Mouse (Mus musculus): ENCODE measurements around the gene Hnrnpu.

DNA sequence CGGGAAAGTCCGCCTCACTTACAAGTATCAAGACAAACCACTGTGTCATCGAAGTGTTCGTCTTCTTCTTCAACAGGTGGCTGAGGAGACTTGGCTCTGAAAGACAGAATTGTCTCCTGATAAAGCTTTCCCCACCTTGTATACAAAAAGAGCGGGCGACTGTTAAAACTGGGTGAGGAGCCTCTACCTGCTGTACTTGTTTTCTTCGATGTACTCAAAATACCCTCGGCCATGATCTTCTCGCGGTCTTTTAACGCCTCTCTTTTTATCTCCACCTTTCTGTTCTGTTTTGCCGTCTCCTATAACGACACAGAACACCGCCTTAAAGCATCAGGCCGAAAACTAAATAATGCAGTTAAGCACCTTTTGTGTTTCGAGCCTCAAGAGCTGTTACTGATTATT is 1.7 kb downstream of the Hnrnpu start:
- TF ChIP-seq CTCF (IDR thresholded peaks at IDR 0.05) (no peak), POLR2A (IDR thresholded peaks at IDR 0.05; ENCODE audit: insufficient read depth, low read depth, low read length) (no peak), EP300 (IDR thresholded peaks at IDR 0.05; ENCODE audit: insufficient read depth, low read depth, low read length) (no peak)
